Mouse (Mus musculus) liver, embryonic 13.5 days (tissue): ENCODE data around the gene Elmo2. TPM values are rescaled to one million over a fixed set of nuclear protein-coding genes. Genes with fewer than 3 reads are reported as not detected.

Experiments used
- ATAC-seq: fragments of 200-750 bp; cut with Nextera tagmentation; 2 replicates; pipeline ENCODE4 v1.8.0; 2017; ENCODE audit warnings: low read depth, mild to moderate bottlenecking, moderate number of reproducible peaks, moderate library complexity
- DNase-seq: peaks from one replicate; pipeline ENCODE4 v3.0.0; 2022
- H3K27ac ChIP-seq: fragments of 300-500 bp; sonication (generic); 2 replicates; pipeline ENCODE4 v1.5.1; 2015; ENCODE audit warnings: moderate library complexity, mild to moderate bottlenecking, inconsistent platforms
- H3K27me3 ChIP-seq: fragments of 300-500 bp; sonication (generic); 2 replicates; pipeline ENCODE4 v1.6.1; 2015; ENCODE audit warnings: mild to moderate bottlenecking, inconsistent platforms
- H3K36me3 ChIP-seq: fragments of 300-500 bp; sonication (generic); 2 replicates; pipeline ENCODE4 v1.6.1; 2015; ENCODE audit warnings: mild to moderate bottlenecking, inconsistent platforms
- H3K4me1 ChIP-seq: fragments of 300-500 bp; sonication (generic); replicated peaks from 2 replicates; pipeline ENCODE4 v1.6.1; 2015; ENCODE audit warnings: inconsistent platforms
- H3K4me2 ChIP-seq: fragments of 300-500 bp; sonication (generic); 2 replicates; pipeline ENCODE4 v1.6.1; 2015; ENCODE audit warnings: inconsistent platforms, mild to moderate bottlenecking, moderate library complexity
- H3K4me3 ChIP-seq: fragments of 300-500 bp; sonication (generic); replicated peaks from 2 replicates; pipeline ENCODE4 v1.5.1; 2015; ENCODE audit warnings: mild to moderate bottlenecking, inconsistent platforms
- H3K9ac ChIP-seq: fragments of 300-500 bp; sonication (generic); 2 replicates; pipeline ENCODE4 v1.6.1; 2015; ENCODE audit warnings: mild to moderate bottlenecking, inconsistent platforms
- H3K9me3 ChIP-seq: fragments of 300-500 bp; sonication (generic); replicated peaks from 2 replicates; pipeline ENCODE4 v1.6.1; 2016; ENCODE audit warnings: inconsistent platforms
- WGBS: fragments of 180-500 bp; shearing (Covaris S2); methylation state at CpG from one replicate; pipeline ENCODE4 v1.1.7; 2015; ENCODE audit not compliant: insufficient replicate concordance; 5-methylcytosine and 5-hydroxymethylcytosine counted together
- polyA plus RNA-seq: library from polyadenylated mRNA; unstranded; fragments of >200 nt; fragmentation: Nextera tagmentation; extraction: Ambion mirVana; gene quantifications from 2 replicates; pipeline ENCODE4 v1.2.1, GENCODE M21; 2015

The Elmo2 gene
- polyA plus RNA-seq, 1 experiment from 2014 or later = 14.2 TPM

DNA sequence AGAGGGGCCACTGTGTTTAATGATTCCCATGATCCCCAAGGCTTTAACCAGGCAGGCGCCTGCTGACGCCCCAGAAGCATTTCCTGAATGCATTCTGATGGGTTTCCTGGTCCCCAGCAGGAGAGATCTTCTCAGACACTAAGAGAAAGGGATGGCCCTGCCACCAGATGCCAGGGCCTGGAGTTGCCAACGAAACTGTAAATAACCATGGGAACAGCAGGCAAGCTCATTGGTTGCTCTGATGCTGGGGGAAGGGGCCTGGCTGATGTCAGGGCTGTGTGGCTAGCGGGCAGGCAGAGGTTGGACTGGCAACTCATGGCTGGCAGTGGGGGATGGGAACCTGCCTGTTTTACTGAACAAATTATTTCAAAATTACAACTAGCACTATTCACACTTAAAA is 52.7 kb downstream of the Elmo2 start:
- no peaks in the 10 kb centered on the region for H3K27me3 ChIP-seq
- no peaks in the 10 kb centered on the region for H3K9me3 ChIP-seq
- ATAC-seq = no peak
- H3K9ac ChIP-seq = no peak overlapping the region
- no peaks in the 10 kb centered on the region for H3K4me1 ChIP-seq
- peaks cover 18% of the 10 kb centered on the region for H3K36me3 ChIP-seq
- no peak overlapping the region for H3K4me3 ChIP-seq
- no peak for DNase-seq
- H3K4me2 ChIP-seq = no peak overlapping the region
- 26% methylated on average over 4 of the region's 4 CpGs for WGBS
- H3K27ac ChIP-seq = no peak overlapping the region

- Histone ChIP-seq H3K4me2 (no peak overlapping the region), H3K9ac (no peak overlapping the region), H3K27me3 (peaks cover 13% of the 10 kb centered on the region), H3K27ac (no peak overlapping the region), H3K36me3 (no peaks in the 10 kb centered on the region), H3K4me1 (no peaks in the 10 kb centered on the region), H3K9me3 (no peaks in the 10 kb centered on the region), H3K4me3 (no peak overlapping the region)
- DNase-seq (no peak), ATAC-seq (no peak)
- 22% methylated on average over 8 of the region's 8 CpGs for WGBS
Observed at GRCm38 (mm10) chr2:165271326-165271725, 55.0 kb downstream of the Elmo2 start.

DNA sequence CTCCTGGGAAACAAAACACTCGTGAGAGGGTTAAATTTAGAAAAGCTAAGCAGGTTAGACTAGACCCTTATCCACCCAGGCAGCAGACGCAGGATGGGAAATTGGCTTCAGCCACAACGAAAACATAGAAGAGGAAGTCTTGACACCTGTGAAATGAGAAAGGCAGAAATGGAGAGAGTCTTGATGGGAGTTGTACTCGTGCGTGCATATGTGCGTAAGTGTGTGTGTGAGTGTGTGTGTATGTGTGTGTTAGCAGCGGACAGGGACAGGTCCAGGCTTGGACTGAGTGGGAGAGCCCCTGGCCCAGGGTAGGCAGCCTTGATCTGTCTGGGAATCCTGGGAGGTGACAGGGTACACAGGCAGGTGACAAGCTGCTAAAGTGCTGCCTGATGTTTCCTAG is 55.4 kb downstream of the Elmo2 start:
- Histone ChIP-seq H3K4me2 (no peak overlapping the region), H3K9me3 (no peaks in the 10 kb centered on the region), H3K36me3 (no peaks in the 10 kb centered on the region), H3K27ac (no peak overlapping the region), H3K4me1 (no peaks in the 10 kb centered on the region), H3K27me3 (peaks cover 14% of the 10 kb centered on the region), H3K4me3 (no peak overlapping the region), H3K9ac (no peak overlapping the region)
- DNase-seq (no peak), ATAC-seq (no peak)
- 43% methylated on average over 7 of the region's 7 CpGs for WGBS

- DNase-seq (no peak), ATAC-seq (no peak)
- no peak overlapping the region for H3K4me2 ChIP-seq
- H3K9me3 ChIP-seq = no peaks in the 10 kb centered on the region
- H3K36me3 ChIP-seq = no peaks in the 10 kb centered on the region
- H3K27ac ChIP-seq = no peak overlapping the region
- H3K4me1 ChIP-seq = no peaks in the 10 kb centered on the region
- peaks cover 30% of the 10 kb centered on the region for H3K27me3 ChIP-seq
- no peak overlapping the region for H3K4me3 ChIP-seq
- H3K9ac ChIP-seq = no peak overlapping the region
- WGBS = 26% methylated on average over 12 of the region's 12 CpGs
Observed at GRCm38 (mm10) chr2:165266739-165267138, 59.5 kb downstream of the Elmo2 start.

GRCm38 (mm10) chr2:165263861-165264260 is 62.4 kb downstream of the Elmo2 start:
- no peak overlapping the region for H3K27ac ChIP-seq
- H3K36me3 ChIP-seq = no peaks in the 10 kb centered on the region
- 57% methylated on average over 7 of the region's 7 CpGs for WGBS
- H3K4me3 ChIP-seq = no peak overlapping the region
- no peaks in the 10 kb centered on the region for H3K4me1 ChIP-seq
- DNase-seq = no peak
- H3K9me3 ChIP-seq = no peaks in the 10 kb centered on the region
- peaks cover 39% of the 10 kb centered on the region for H3K27me3 ChIP-seq
- ATAC-seq = no peak
- H3K4me2 ChIP-seq = no peak overlapping the region
- H3K9ac ChIP-seq = no peak overlapping the region

- WGBS = 52% methylated on average over 18 of the region's 18 CpGs
- Histone ChIP-seq H3K4me1 (no peaks in the 10 kb centered on the region), H3K27me3 (peaks cover 41% of the 10 kb centered on the region), H3K9ac (no peak overlapping the region), H3K9me3 (no peaks in the 10 kb centered on the region), H3K36me3 (no peaks in the 10 kb centered on the region), H3K4me3 (no peak overlapping the region), H3K4me2 (no peak overlapping the region), H3K27ac (no peak overlapping the region)
- ATAC-seq (no peak), DNase-seq (no peak)
Observed at GRCm38 (mm10) chr2:165262274-165262990, 63.8 kb downstream of the Elmo2 start.

- no peaks in the 10 kb centered on the region for H3K9me3 ChIP-seq
- H3K27ac ChIP-seq = no peak overlapping the region
- no peak overlapping the region for H3K4me2 ChIP-seq
- no peak overlapping the region for H3K9ac ChIP-seq
- H3K4me1 ChIP-seq = no peaks in the 10 kb centered on the region
- ATAC-seq (no peak), DNase-seq (no peak)
- WGBS = 67% methylated on average over 8 of the region's 8 CpGs
- no peaks in the 10 kb centered on the region for H3K36me3 ChIP-seq
- H3K27me3 ChIP-seq = peaks cover 49% of the 10 kb centered on the region
- no peak overlapping the region for H3K4me3 ChIP-seq
Observed at GRCm38 (mm10) chr2:165259859-165260258, 66.4 kb downstream of the Elmo2 start.

DNA sequence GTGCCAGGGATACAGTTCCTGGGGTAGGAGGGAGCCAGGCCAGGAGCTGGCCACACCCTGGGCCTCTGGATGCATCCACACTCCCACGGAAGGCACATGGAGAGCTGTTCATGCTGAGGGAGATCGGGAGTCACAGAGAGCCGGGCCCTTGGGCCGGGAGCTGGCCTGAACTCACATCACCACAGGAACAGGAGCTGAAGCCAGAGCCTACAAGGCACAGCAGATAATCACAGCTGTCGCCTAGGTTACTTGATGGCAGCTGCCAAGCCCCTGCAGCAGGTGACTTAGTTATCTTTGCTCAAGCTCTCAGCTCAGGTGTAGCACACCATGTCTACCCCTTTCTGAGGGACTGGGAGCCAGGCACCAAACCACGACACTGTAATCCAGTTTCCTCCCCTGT is 68.0 kb downstream of the Elmo2 start:
- peaks cover 57% of the 10 kb centered on the region for H3K27me3 ChIP-seq
- ATAC-seq (no peak), DNase-seq (no peak)
- H3K9me3 ChIP-seq = no peaks in the 10 kb centered on the region
- H3K4me3 ChIP-seq = no peak overlapping the region
- no peak overlapping the region for H3K9ac ChIP-seq
- WGBS = 62% methylated on average over 6 of the region's 6 CpGs
- H3K36me3 ChIP-seq = no peaks in the 10 kb centered on the region
- no peak overlapping the region for H3K4me2 ChIP-seq
- no peak overlapping the region for H3K27ac ChIP-seq
- H3K4me1 ChIP-seq = no peaks in the 10 kb centered on the region

DNA sequence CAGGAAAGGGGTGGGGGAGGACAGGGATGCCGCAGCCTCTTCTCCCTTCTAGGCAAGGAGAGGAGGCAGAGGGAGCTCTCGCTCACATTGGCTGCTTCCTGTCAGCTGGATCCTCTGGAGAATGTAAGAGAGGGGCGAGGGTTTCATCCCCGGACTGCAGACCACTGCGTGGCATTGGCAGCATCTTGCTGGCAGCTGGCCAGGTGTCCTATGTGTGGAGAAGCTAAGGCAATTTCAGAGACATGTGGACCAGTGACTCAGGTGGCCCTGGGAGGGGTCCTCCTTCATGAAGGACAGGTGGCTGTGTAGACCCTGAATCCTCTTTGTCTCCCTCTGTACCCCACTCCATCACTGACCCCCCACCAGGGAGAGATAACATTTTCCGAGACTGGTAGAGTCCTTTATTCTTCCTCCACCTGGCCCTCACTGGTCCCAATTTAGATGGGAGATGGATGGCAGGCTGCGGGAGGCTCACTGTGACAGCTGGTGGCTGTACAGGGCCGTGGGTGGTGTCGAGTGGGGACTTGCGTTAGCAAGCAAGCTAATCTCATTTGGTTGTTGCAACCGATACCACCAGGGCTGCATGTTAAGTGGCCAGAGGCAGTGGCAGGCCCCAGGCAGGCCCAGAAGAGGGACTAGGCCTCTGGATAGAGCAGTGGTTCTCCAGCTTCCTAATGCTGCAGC is 69.0 kb downstream of the Elmo2 start:
- Histone ChIP-seq H3K9me3 (no peaks in the 10 kb centered on the region), H3K4me1 (no peaks in the 10 kb centered on the region), H3K27me3 (peaks cover 63% of the 10 kb centered on the region), H3K27ac (no peak overlapping the region), H3K36me3 (no peaks in the 10 kb centered on the region), H3K4me2 (no peak overlapping the region), H3K9ac (no peak overlapping the region), H3K4me3 (no peak overlapping the region)
- WGBS = 47% methylated on average over 11 of the region's 11 CpGs
- ATAC-seq (no peak), DNase-seq (no peak)

DNA sequence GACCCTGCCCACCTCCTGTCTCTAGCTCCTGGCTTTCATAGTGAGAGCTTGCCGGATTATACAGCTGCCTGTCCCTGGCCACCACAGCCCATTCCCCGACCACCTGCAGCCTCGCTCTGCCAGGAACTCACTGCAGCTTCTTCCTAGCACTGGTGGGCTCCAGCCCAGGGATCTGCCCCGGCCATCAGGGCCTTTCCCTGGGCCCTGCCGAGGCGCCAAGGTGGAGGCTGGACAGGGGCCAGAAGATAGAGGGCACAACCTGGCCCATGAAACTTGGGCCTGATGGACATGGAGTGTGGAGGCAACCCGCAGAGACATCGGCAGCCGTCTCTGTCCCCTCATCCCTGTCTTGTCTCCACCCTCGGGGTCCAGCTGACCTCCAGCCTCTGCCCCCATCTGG is 70.1 kb downstream of the Elmo2 start:
- Histone ChIP-seq H3K9me3 (no peaks in the 10 kb centered on the region), H3K4me2 (no peak overlapping the region), H3K4me1 (no peaks in the 10 kb centered on the region), H3K27me3 (peaks cover 58% of the 10 kb centered on the region), H3K4me3 (no peak overlapping the region), H3K36me3 (no peaks in the 10 kb centered on the region), H3K27ac (no peak overlapping the region), H3K9ac (no peak overlapping the region)
- no peak for DNase-seq
- no peak for ATAC-seq
- 60% methylated on average over 10 of the region's 10 CpGs for WGBS

- peaks cover 53% of the 10 kb centered on the region for H3K27me3 ChIP-seq
- WGBS = 13% methylated on average over 10 of the region's 10 CpGs
Observed at GRCm38 (mm10) chr2:165253867-165254266, 72.4 kb downstream of the Elmo2 start.

DNA sequence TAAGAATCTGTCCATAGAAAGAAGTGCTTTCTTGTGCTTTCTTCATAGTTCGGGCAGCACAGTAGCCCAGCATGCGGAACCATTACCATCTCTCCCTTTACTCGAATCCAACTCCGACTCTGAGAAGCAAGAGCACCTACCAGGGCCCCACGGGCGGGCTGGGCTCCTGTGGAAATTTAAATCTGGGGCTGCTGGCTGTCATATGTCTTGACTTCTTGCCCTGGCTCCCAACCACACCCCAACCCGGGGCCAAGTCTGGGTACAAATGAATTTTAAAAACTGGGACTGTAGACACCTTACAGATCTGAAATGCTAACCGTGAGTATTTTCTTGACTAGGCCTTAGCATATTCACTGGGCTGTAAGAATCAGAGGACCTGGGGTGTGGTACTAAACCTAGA is 73.0 kb downstream of the Elmo2 start:
- WGBS = 54% methylated on average over 8 of the region's 8 CpGs
- ATAC-seq (no peak), DNase-seq (no peak)
- no peak overlapping the region for H3K4me3 ChIP-seq
- no peak overlapping the region for H3K4me2 ChIP-seq
- no peaks in the 10 kb centered on the region for H3K36me3 ChIP-seq
- no peaks in the 10 kb centered on the region for H3K9me3 ChIP-seq
- no peak overlapping the region for H3K27ac ChIP-seq
- no peaks in the 10 kb centered on the region for H3K4me1 ChIP-seq
- H3K9ac ChIP-seq = no peak overlapping the region
- H3K27me3 ChIP-seq = peaks cover 50% of the 10 kb centered on the region

More at GRCm38 (mm10) chr2:165253867-165254266, 72.4 kb downstream of the Elmo2 start:
- Histone ChIP-seq H3K36me3 (no peaks in the 10 kb centered on the region), H3K9me3 (no peaks in the 10 kb centered on the region), H3K4me2 (no peak overlapping the region), H3K4me3 (no peak overlapping the region), H3K9ac (no peak overlapping the region), H3K4me1 (no peaks in the 10 kb centered on the region), H3K27ac (no peak overlapping the region)
- no peak for DNase-seq
- ATAC-seq = no peak
